Mouse (Mus musculus) megakaryocyte, adult 5-6 weeks (primary cell): ENCODE measurements around the gene Eddm3b. TPM values are rescaled to one million over a fixed set of nuclear protein-coding genes. Genes with fewer than 3 reads are reported as not detected.
"Not testable (repeated sequence)": the region's sequence is repeated elsewhere in the genome, so short reads cannot be mapped to it uniquely, and the experiment has no call there.

Source experiments
- ATAC-seq: 2 replicates; pipeline ENCODE4 v1.8.0; 2016; ENCODE audit warnings: mild to moderate bottlenecking, inconsistent platforms; ENCODE audit not compliant: poor library complexity, severe bottlenecking
- total RNA-seq, 2 experiments: library from RNA; stranded (forward) in 1 of 2; stranded (reverse) in 1 of 2; fragments of 153-499, 151-499 nt in 1 of 2; fragments of 221-1000, 200-1000 nt in 1 of 2; gene quantifications; 2 replicates each; pipeline versions ENCODE4 v1.2.3 to v1.2.4; 2015 to 2017

Gene Eddm3b
- total RNA-seq, 2 experiments from 2014 or later: not detected

DNA sequence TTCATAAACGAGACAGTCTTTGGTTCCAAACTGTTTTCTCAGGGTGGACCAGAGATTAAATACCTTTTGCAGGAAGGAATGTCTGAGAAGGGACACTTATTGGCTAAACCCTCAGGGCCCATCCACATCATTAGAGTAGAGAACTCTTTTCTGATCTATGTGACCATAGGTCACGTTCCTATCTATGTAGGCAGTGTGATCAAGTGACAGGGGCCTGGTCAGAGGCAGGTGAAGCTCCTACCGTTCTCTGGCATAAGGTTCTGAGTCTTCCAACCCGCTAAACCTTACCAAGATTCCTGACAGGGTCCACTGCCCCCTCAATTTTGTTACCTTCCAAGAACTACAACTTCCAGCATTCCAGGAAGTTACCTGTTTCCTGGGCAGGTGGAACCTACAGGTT is 27.9 kb downstream of the Eddm3b start:
- no peak for ATAC-seq

DNA sequence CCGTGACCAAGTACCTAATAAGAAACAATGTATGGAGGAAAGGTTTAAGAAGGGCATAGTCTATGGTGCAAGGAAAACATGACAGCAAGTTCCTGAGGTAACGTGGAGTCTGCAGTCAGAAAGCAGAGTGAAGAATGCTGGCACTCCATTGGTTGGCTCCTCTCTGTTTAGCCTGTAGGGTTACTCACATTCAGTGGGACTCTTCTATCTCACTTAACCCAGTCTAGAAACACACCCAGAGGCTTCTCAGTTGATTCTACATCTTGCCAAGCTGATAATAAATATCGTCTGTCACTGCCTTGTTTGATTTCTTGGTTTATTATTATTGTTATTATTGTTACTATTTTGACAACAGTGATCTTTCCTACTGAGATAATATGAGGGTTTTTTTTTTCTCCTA is 28.3 kb downstream of the Eddm3b start:
- no peak for ATAC-seq

DNA sequence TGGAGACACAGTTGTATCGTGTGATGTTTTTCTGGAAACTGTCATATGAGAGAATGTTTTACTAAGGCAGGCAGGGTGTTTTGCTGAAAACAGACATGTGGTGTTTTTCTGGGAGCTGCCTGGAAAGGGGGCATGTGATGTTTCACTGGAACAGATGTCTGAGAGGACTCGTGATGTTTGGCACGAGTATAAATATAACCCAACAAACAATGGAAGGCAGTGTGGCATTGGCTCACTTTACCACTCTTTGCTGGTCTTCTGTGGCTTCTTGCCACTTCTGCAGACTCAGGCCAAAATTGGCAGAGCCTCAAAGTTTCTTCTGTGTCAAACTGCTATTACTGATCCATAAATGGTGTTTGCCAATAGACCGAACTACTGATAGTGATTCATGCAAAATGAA is 29.1 kb downstream of the Eddm3b start:
- no peak for ATAC-seq

DNA sequence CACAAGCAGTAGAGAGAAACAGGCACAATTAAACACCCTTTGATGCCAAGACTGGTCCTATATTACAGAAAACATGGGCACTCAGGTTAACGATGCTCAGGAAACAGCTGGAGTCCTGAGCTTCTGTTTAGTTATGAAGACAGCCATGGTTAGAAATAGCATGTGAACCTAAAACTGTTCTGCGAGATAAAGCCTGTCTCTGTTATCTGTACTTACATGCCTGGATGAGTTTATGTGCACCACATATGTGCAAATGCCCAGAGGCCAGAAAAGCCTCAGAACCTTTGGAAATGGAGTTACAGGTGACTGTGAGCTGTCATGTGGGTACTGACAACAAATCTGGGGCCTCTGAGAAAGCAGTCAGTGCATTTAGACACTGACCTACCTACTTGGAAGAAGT is 29.7 kb downstream of the Eddm3b start:
- 0 out of 2 replicates have a peak, but pooled peaks have one; percentile 21 for ATAC-seq

DNA sequence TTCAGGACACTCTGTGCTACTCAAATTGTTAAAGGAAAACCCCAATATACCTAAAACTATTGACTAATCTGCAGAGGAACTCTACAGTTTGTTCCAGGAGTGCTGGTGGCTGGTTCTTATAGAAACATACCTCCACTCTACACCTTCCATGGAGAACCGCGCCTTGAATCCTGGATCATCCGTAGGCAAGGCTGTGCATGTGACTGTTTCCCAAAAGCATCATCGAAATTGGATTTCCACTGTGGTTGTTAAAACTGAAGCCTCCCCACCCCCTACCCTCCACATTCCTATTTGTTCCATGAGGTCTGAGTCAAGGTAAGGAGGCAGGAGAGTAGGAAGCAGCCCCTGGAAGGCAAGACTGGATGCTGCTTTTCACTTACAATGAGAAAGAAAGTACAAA is 30.2 kb downstream of the Eddm3b start:
- ATAC-seq: no peak

DNA sequence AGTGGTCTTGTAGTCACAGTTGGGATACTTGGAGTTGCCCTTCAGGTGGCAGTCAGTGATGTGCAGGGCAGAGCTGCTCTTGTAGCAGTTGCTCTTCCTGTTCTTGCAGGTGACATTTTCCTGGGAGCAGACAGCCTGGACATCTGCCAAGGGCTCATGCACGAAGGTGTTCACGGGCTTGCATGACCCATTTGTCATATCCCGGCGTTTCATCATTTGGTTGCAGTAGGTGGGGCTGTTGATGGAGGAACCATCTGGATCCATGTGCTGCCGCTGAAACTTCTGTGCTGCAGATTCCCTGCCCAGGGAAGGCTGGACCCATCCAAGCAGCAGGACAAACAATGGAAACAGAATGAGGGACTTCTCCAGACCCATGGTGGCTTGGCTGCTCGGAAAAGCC is 31.3 kb downstream of the Eddm3b start:
- no peak for ATAC-seq

GRCm38 (mm10) chr14:51146685-51147084 is 32.5 kb downstream of the Eddm3b start, which contains the start of gene Rnase1:
TSS of gene Rnase1 (minus strand) at chr14:51146785.
- ATAC-seq: no peak

DNA sequence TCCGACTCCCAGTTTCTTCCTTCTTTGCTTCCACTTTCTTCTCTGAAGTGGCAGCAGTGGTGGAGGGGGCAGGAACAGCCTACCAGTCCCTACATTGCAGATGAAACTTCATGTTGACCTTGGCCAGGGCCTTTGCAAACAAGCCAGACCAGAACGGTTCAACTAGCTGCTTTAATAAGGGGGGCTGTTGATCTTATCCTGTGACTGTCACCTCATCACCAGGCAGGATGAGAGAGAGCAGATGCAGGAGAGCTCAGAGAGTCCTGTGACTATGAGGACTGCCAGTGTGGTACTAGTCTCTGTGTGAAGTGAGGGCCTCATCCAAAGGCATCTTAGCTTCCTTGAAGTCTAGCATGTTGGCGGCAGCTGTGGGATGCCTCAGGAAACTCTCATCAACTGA is 33.8 kb downstream of the Eddm3b start:
- ATAC-seq: no peak

DNA sequence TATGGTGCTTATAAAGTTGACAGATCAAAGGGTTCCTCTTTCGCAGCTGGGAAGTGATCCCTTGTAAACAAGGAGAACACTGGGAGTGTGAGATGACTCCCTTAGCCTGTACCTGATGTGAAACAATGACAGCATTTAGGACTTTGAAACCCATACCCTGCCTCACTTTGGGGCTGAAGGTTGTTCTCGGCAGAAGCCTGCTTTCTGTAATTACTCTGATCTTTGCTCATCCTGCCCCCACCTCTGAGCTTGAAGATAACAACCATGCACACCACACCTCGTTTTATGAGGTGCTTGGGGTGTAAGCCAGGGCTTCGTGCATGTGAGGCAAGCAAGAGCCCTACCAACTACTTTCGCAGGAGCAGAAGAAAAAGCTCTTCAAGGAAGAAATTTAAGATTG is 34.9 kb downstream of the Eddm3b start:
- no peak for ATAC-seq

DNA sequence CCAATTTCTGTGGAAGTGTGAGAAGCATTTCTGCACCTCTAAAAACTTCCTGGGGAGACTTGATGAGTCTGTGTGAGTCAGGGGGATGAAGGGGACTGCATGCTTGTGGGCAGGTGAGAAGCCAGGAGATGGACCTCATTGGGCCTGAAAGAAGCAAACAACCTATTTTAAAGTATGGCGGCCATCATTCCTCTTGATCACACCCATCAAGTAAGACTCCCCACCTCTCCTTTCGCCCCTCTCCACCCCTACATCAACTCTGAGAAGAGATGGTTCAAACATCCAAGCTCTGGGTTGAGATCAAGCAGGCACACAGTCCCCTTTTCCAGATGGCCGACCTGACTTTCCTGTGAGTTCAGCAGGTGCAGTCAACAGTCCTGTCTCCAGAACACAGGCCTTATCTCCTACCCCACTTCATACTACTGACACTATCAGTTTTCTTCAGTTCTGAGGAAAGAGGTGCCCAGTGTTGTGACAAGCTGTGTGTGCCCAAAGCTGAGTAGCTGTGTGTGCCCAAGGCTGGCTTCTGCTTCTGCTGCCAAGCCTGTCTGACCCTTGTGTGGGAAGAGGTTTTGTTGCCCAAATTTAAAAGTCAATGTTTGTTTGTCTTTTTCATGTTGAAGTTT is 36.1 kb downstream of the Eddm3b start:
- ATAC-seq: no peak

DNA sequence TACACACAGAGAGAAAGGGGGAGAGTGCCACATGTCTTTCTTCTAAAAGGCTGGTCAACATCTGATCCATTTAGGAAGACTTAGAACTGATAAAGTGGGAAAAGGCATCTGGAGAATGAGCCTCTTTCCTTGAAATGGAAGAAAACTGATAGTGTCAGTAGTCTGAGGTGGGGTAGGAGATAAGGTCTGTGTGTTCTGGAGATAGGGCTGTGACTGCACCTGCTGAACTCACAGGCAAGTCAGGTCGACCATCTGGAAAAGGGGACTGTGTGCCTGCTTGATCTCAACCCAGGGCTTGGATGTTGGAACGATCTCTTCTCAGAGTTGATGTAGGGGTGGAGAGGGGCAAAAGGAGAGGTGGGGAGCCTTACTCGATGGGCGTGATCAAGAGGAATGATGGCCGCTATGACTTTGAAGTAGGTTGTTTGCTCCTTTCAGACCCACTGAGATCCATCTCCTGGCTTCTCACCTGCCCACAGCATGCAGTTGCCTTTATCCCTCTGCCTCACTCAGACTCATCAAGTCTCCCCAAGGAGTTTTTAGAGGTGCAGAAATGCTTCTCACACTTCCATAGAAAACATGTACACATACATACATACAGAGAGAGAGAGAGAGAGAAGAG is 38.1 kb downstream of the Eddm3b start:
- ATAC-seq: no peak

- 0 out of 2 replicates have a peak, but pooled peaks have one; percentile 15 for ATAC-seq
Measured at GRCm38 (mm10) chr14:51156056-51156735, 42.0 kb downstream of the Eddm3b start.

- peak; percentile 86 for ATAC-seq
Measured at GRCm38 (mm10) chr14:51156736-51157068, 42.5 kb downstream of the Eddm3b start.

- ATAC-seq: peak; percentile 45; the same call in 1 of the 2 replicates
Measured at GRCm38 (mm10) chr14:51157072-51157471, 42.8 kb downstream of the Eddm3b start.

GRCm38 (mm10) chr14:51161976-51162375 is 47.8 kb downstream of the Eddm3b start, which contains the start of gene Rnase2b:
TSS of gene Rnase2b (plus strand) at chr14:51162260.
- ATAC-seq: not testable (repeated sequence)

GRCm38 (mm10) chr14:51163323-51163722 is 49.1 kb downstream of the Eddm3b start:
- ATAC-seq: not testable (repeated sequence)

GRCm38 (mm10) chr14:51165435-51165834 is 51.2 kb downstream of the Eddm3b start:
- ATAC-seq: no peak

DNA sequence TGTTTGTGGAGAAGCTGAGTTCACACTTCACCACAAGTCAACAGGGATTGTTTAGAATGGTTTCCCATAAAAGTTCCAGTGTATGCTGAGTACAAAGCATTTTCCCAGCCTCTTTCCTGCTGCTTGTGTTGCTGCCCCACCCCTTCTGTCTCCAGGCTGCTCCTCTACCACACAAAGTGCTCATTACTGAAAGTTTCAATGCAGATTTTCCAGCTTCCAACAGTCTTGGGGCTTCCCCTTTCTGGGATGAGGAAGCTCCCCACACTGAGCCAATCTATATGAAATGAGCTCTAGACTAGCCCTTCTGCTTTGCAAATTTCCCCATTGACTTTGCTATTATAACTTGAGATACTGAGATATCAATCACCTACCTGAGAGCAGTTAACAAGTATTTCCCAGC is 51.8 kb downstream of the Eddm3b start:
- ATAC-seq: peak; percentile 79
